ENCODE assay signal across 8 mouse cellular contexts in the genomic region with DNA sequence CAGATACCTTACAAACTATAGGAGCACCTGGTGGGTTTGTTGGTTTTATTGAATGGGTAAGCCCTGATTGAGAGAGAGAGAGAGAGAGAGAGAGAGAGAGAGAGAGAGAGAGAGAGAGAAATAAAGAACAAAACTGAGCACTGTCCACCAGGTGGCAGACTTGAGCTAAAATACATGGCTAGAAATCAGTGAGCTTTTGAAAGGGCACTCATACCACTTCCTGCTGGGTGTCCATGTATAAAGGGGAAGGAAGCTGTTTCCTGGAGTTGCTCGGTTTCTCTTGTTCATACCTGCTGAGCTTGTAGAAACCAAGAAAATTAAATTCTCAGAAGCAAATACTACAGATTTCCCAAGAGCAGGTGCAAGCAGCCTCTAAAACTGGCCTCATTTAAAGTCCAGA.
DNase-seq lines count a peak whose midpoint lies in the region; ATAC-seq lines count a peak whose summit lies in the region.

No protein-coding gene starts in this region.

- H3K9ac ChIP-seq in midbrain, embryonic 11.5 days (ENCODE audit: low read length) = no peak overlapping the region
- H3K9ac ChIP-seq in midbrain, embryonic 15.5 days = no peak overlapping the region

- 11% methylated on average over 1 of the region's 1 CpGs for WGBS in midbrain, embryonic 11.5 days
- WGBS in midbrain, embryonic 15.5 days = 0% methylated on average over 1 of the region's 1 CpGs

- no peaks in the 10 kb centered on the region for H3K27me3 ChIP-seq in midbrain, embryonic 11.5 days (ENCODE audit: control insufficient read depth, insufficient read depth, low read length)
- no peaks in the 10 kb centered on the region for H3K27me3 ChIP-seq in midbrain, embryonic 15.5 days (replicated peaks)

- peaks cover 6% of the 10 kb centered on the region; the same call in 1 of the 2 replicates for H3K36me3 ChIP-seq in midbrain, embryonic 11.5 days (ENCODE audit: control insufficient read depth, insufficient read depth, low read length)
- peaks cover 8% of the 10 kb centered on the region; the same call in 1 of the 2 replicates for H3K36me3 ChIP-seq in midbrain, embryonic 15.5 days (replicated peaks)

- intact Hi-C loops in left cerebral cortex, postnatal 25 days (cut with DNase I) = loop anchor here (1.0 to 10.0 kb wide), 4 partner anchors 102 to 954 kb away; a partner anchor contains a TSS

- no peak overlapping the region for H3K27ac ChIP-seq in midbrain, embryonic 11.5 days (ENCODE audit: low read depth, low read length)
- no peak overlapping the region for H3K27ac ChIP-seq in midbrain, embryonic 15.5 days

- no peak overlapping the region for H3K4me3 ChIP-seq in midbrain, embryonic 11.5 days (ENCODE audit: low read depth, low read length)
- no peak overlapping the region for H3K4me3 ChIP-seq in midbrain, embryonic 15.5 days

- H3K4me2 ChIP-seq in midbrain, embryonic 11.5 days = no peak overlapping the region
- H3K4me2 ChIP-seq in midbrain, embryonic 15.5 days = no peak overlapping the region

- no peaks in the 10 kb centered on the region for H3K9me3 ChIP-seq in midbrain, embryonic 11.5 days (ENCODE audit: control insufficient read depth, low read length)
- H3K9me3 ChIP-seq in midbrain, embryonic 15.5 days = no peaks in the 10 kb centered on the region

- no peaks in the 10 kb centered on the region for H3K4me1 ChIP-seq in midbrain, embryonic 11.5 days (ENCODE audit: control insufficient read depth, insufficient read depth, low read length)
- 0 out of 2 replicates have a peak, but pooled peaks cover 2% of the 10 kb centered on the region for H3K4me1 ChIP-seq in midbrain, embryonic 15.5 days

- ATAC-seq in midbrain, embryonic 11.5 days (ENCODE audit: low FRiP score) = peak; percentile 30; the same call in 1 of the 2 replicates
- ATAC-seq in midbrain, embryonic 15.5 days (replicated peaks) = no peak

- peak; percentile 96 for DNase-seq in midbrain, embryonic 11.5 days (ENCODE audit: low spot score, missing footprints)
- DNase-seq in R1 (ENCODE audit: low read depth, low spot score) = peak; percentile 75
- peak; percentile 78 to 87 for DNase-seq in cerebellum, postnatal 14 days
- peak; percentile 53 to 70 for DNase-seq in gastrocnemius, postnatal 4 days (ENCODE audit: low spot score in 2 of 2)
- DNase-seq in left cerebral cortex, postnatal 25 days (ENCODE audit: low spot score in 2 of 2) = peak; percentile 49 to 65
- DNase-seq in neural tube, embryonic 10.5 days (ENCODE audit: extremely low spot score, low spot score) = peak; percentile 60
- no peak for DNase-seq in frontal cortex, postnatal 10 days (ENCODE audit: low spot score in 2 of 2)

Comparison
In these comparisons a context has a peak if more than half of its experiments do, and no peak if none do; other contexts are left out.
1. DNase-seq: peak in midbrain, embryonic 11.5 days (single experiment), R1 (single experiment), cerebellum, postnatal 14 days (2 of 2), gastrocnemius, postnatal 4 days (2 of 2), left cerebral cortex, postnatal 25 days (2 of 2) and neural tube, embryonic 10.5 days (single experiment); none in frontal cortex, postnatal 10 days (0 of 2).